Mouse (Mus musculus): ENCODE results near the gene Dph1. TPM values are rescaled to one million over a fixed set of nuclear protein-coding genes. Genes with fewer than 3 reads are reported as not detected.

The Dph1 gene
- total and polyA plus RNA-seq, 2 experiments from 2014 or later: 12.7 to 21.0 TPM

DNA sequence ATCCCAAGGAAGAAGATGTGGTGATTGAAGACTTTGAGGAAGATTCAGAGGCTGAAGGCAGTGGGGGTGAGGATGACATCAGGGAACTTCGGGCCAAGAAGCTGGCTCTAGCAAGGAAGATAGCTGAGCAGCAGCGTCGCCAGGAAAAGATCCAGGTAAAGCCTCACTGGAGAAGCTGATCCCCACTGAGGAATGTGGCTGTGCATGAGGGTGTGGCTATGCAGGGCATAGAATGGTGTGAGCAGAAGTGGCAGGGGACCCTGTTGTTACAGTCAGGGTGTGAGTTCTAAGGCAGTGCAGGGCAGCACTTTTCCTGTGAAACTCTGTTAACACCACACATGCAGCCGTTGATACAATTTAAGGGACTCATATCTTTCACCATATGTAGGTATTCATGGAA lies 48.3 kb downstream of the Dph1 start:
- H3K9me3 ChIP-seq (ENCODE audit: low read length): no peaks in the 10 kb centered on the region
- H3K36me3 ChIP-seq (ENCODE audit: insufficient read depth): peaks cover 28% of the 10 kb centered on the region
- no peak overlapping the region for H3K27ac ChIP-seq (ENCODE audit: low read depth, low read length)
- no peak overlapping the region for H3K4me3 ChIP-seq (ENCODE audit: low read depth, low read length)
- no peaks in the 10 kb centered on the region for H3K4me1 ChIP-seq (ENCODE audit: insufficient read depth)
- TF ChIP-seq CTCF (IDR thresholded peaks at IDR 0.05; ENCODE audit: low read depth): no peak
- no peak for ATAC-seq
- DNase-seq: no peak
- no peak overlapping the region for H3K9ac ChIP-seq
- H3K27me3 ChIP-seq (ENCODE audit: insufficient read depth, low read length): no peaks in the 10 kb centered on the region
- 94% methylated on average over 4 of the region's 4 CpGs for WGBS
- no peak overlapping the region for H3K4me2 ChIP-seq (ENCODE audit: low read depth)

DNA sequence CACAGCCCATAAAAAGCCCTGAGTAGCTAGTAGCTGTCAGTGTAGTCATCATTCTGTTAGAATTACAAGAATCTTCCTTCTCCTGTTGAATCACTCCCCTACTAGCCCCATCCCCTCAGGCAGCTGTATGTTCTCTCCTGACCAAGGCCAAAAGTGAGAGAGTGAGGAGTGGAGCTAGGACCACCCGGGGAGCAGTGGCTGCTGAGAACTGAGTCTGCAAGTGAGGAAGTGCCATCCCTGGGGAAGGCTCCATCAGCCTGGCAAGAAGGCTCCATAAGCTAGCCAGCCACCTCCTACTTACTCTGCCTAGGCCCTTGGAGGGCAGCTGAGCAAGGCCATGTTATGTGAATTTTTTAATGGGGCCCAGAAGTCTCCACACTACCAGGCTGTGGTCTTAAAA lies 49.1 kb downstream of the Dph1 start:
- no peaks in the 10 kb centered on the region for H3K4me1 ChIP-seq (ENCODE audit: insufficient read depth)
- no peaks in the 10 kb centered on the region for H3K9me3 ChIP-seq (ENCODE audit: low read length)
- no peak overlapping the region for H3K9ac ChIP-seq
- WGBS: 78% methylated on average over 1 of the region's 1 CpGs
- DNase-seq (no peak), ATAC-seq (no peak)
- H3K4me2 ChIP-seq (ENCODE audit: low read depth): no peak overlapping the region
- H3K4me3 ChIP-seq (ENCODE audit: low read depth, low read length): no peak overlapping the region
- no peak overlapping the region for H3K27ac ChIP-seq (ENCODE audit: low read depth, low read length)
- H3K36me3 ChIP-seq (ENCODE audit: insufficient read depth): peaks cover 27% of the 10 kb centered on the region
- TF ChIP-seq CTCF (IDR thresholded peaks at IDR 0.05; ENCODE audit: low read depth): no peak
- no peaks in the 10 kb centered on the region for H3K27me3 ChIP-seq (ENCODE audit: insufficient read depth, low read length)

DNA sequence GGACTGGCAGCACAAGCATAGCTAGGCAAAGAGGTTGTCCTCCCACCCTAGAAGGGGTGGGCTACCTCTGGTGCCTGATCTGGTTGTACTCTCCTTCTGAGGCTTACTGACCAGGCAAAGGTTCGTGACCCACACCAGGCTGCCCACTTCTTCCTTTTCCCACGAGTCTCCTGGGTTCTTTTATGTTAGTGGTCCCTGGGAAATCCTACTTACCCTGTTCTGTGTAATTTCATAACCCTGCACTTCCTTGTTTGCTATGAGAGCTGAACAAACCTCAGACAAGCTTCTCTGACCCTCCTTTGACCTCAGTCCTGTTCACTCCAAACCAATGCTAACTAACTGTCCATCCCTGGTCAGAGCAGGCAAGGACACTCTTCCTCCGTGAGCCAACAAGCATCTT lies 50.0 kb downstream of the Dph1 start:
- WGBS: 83% methylated on average over 3 of the region's 3 CpGs
- no peak overlapping the region for H3K4me3 ChIP-seq (ENCODE audit: low read depth, low read length)

DNA sequence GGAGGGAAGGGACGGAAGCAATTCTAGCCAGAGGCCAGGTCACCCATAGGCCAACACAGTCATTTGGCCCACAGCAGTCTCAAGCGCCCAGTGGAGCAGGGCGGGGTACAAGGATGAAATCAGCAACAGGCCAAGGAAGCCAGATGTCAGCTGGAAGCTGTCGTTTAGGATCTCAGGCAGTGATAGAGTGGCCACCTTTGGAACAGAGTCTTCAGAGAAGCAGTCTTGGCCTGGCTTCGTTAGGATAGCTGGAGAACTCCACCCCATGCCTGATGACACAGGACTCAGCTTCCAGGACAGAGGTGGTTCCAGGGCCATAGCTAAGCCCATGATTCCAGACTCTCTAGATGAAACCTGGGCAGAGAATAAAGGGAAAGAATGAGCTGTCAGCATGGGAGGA lies 50.6 kb downstream of the Dph1 start:
- no peak overlapping the region for H3K4me3 ChIP-seq (ENCODE audit: low read depth, low read length)
- no peak overlapping the region for H3K9ac ChIP-seq
- no peaks in the 10 kb centered on the region for H3K27me3 ChIP-seq (ENCODE audit: insufficient read depth, low read length)
- TF ChIP-seq CTCF (IDR thresholded peaks at IDR 0.05; ENCODE audit: low read depth): no peak
- no peaks in the 10 kb centered on the region for H3K9me3 ChIP-seq (ENCODE audit: low read length)
- no peak overlapping the region for H3K4me2 ChIP-seq (ENCODE audit: low read depth)
- no peaks in the 10 kb centered on the region for H3K4me1 ChIP-seq (ENCODE audit: insufficient read depth)
- WGBS: 89% methylated on average over 5 of the region's 5 CpGs
- no peak overlapping the region for H3K27ac ChIP-seq (ENCODE audit: low read depth, low read length)
- DNase-seq (no peak), ATAC-seq (no peak)
- peaks cover 27% of the 10 kb centered on the region for H3K36me3 ChIP-seq (ENCODE audit: insufficient read depth)

More for the DNA sequence above, 50.0 kb downstream of the Dph1 start:
- ATAC-seq (no peak), DNase-seq (no peak)
- H3K9ac ChIP-seq: no peak overlapping the region
- no peak overlapping the region for H3K27ac ChIP-seq (ENCODE audit: low read depth, low read length)
- H3K9me3 ChIP-seq (ENCODE audit: low read length): no peaks in the 10 kb centered on the region
- no peaks in the 10 kb centered on the region for H3K4me1 ChIP-seq (ENCODE audit: insufficient read depth)
- no peaks in the 10 kb centered on the region for H3K27me3 ChIP-seq (ENCODE audit: insufficient read depth, low read length)
- no peak overlapping the region for H3K4me2 ChIP-seq (ENCODE audit: low read depth)
- H3K36me3 ChIP-seq (ENCODE audit: insufficient read depth): peaks cover 27% of the 10 kb centered on the region
- TF ChIP-seq CTCF (IDR thresholded peaks at IDR 0.05; ENCODE audit: low read depth): no peak

DNA sequence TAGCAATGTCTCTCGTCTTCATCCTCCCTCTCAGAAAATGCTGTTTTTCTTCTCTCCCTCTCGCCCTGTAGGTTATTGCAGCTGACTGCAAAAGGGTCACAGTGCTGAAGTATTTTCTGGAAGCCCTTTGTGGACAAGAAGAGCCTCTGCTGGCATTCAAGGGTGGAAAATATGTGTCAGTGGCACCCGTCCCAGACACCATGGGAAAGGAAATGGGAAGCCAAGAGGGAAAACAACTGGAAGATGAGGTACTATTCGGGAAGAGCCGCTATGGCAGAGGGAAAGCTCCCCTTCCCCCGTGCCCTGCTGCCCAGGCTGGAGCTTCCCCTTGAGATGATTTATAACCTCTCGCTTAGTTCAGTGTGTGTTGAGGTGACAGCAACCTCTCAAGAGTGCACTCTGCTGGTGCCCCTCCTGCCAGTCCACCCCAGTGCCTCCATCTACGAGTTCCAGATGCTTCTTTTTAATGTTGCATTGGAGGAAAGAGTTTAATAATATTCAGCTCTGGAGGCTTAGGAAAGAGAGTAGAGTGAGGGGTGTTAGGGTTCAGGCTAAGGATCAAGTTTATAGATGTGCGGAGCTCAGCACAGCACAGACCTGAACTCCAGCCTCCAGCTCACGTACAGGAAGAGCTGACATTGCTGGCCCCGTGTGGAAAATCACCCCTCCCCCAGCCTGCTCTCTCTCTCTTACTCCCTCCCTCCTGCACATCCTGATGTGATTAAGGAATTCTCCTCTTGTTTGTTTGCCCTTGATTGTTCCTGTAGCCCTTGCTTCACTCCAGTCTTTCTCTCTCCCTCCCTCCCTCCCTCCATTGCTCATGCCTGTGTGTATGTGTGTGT lies 51.7 kb downstream of the Dph1 start:
- Histone ChIP-seq H3K4me2 (ENCODE audit: low read depth) (no peak overlapping the region), H3K9me3 (ENCODE audit: low read length) (no peaks in the 10 kb centered on the region), H3K36me3 (ENCODE audit: insufficient read depth) (peaks cover 20% of the 10 kb centered on the region), H3K4me1 (ENCODE audit: insufficient read depth) (no peaks in the 10 kb centered on the region), H3K9ac (no peak overlapping the region), H3K27ac (ENCODE audit: low read depth, low read length) (no peak overlapping the region), H3K27me3 (ENCODE audit: insufficient read depth, low read length) (no peaks in the 10 kb centered on the region), H3K4me3 (ENCODE audit: low read depth, low read length) (no peak overlapping the region)
- no peak for ATAC-seq
- TF ChIP-seq CTCF (IDR thresholded peaks at IDR 0.05; ENCODE audit: low read depth): no peak
- 70% methylated on average over 11 of the region's 11 CpGs for WGBS
- DNase-seq: no peak

DNA sequence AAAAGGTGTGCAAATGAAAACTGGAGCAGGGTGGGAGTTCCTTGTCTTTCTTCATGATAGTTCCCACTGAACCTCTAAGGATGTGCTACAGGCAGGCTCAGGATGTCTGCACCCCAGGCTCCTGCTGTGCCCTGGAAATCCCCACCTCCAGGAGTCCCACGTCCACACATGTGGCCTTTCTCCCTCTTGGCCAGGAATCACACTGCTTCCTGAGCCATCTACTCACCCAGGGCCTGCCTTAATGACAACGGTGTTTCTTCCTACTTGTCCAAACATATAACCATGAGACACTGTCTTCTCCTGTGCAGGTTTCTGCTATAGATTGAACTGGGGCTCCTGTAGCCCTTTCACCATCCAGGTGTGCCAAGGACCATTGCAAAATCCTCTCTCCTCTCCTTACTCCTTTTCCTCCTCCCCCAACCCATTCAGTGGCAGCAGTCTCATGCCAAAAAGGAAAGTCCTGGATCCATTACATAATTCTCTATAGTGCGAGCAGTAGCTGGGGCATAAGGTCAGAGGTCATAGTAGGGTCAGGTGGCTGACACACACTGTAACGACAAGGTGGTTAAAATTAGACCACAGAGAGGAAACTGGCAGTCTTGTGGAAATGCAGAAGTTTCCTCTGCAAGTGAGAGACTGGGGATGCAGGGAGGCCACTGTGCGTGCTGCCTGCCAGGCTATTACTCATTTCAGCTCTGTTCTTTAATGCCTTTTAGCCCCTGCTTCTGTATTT lies 54.2 kb downstream of the Dph1 start:
- Histone ChIP-seq H3K4me2 (ENCODE audit: low read depth) (no peak overlapping the region), H3K27me3 (ENCODE audit: insufficient read depth, low read length) (no peaks in the 10 kb centered on the region), H3K27ac (ENCODE audit: low read depth, low read length) (no peak overlapping the region), H3K9ac (no peak overlapping the region), H3K4me1 (ENCODE audit: insufficient read depth) (peaks cover 6% of the 10 kb centered on the region; the same call in 1 of the 2 replicates), H3K4me3 (ENCODE audit: low read depth, low read length) (no peak overlapping the region), H3K36me3 (ENCODE audit: insufficient read depth) (peaks cover 3% of the 10 kb centered on the region; the same call in 1 of the 2 replicates), H3K9me3 (ENCODE audit: low read length) (no peaks in the 10 kb centered on the region)
- DNase-seq (no peak), ATAC-seq (no peak)
- TF ChIP-seq CTCF (IDR thresholded peaks at IDR 0.05; ENCODE audit: low read depth): no peak
- 72% methylated on average over 5 of the region's 5 CpGs for WGBS

DNA sequence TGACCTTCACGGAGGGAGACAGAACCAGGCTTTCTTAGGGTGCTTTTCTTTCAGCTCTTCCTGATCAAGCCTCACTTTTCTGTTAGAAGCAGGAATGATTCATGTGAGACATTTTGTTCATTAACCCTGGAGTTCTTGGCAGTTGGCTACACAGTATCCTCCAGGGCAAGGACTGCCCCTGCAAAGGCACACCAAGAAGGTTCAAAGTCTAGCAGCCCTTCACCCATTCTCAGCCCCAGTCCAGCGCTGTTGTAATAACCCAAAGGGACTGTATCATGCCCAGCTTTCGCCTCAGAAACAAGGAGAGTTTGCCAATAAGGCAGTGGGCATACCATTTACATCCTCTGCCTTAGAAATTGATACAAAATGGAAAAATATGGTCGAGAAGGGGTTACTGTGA lies 55.7 kb downstream of the Dph1 start:
- Histone ChIP-seq H3K4me1 (ENCODE audit: insufficient read depth) (peaks cover 6% of the 10 kb centered on the region; the same call in 1 of the 2 replicates), H3K27ac (ENCODE audit: low read depth, low read length) (no peak overlapping the region), H3K9me3 (ENCODE audit: low read length) (no peaks in the 10 kb centered on the region), H3K9ac (no peak overlapping the region), H3K36me3 (ENCODE audit: insufficient read depth) (peaks cover under 1% of the 10 kb centered on the region; the same call in 1 of the 2 replicates), H3K4me3 (ENCODE audit: low read depth, low read length) (no peak overlapping the region), H3K27me3 (ENCODE audit: insufficient read depth, low read length) (no peaks in the 10 kb centered on the region), H3K4me2 (ENCODE audit: low read depth) (no peak overlapping the region)
- ATAC-seq (no peak), DNase-seq (no peak)
- WGBS: 94% methylated on average over 4 of the region's 4 CpGs
- TF ChIP-seq CTCF (IDR thresholded peaks at IDR 0.05; ENCODE audit: low read depth): no peak

Data from forebrain, postnatal 0 days (tissue).